Mouse (Mus musculus) lung, embryonic 16.5 days (tissue): ENCODE data around the gene Borcs8. TPM values are rescaled to one million over a fixed set of nuclear protein-coding genes. Genes with fewer than 3 reads are reported as not detected.
A peak's percentile ranks its signal among the peaks of the same experiment; 100 is the strongest.

Experiments
- ATAC-seq: fragments of 200-750 bp; cut with Nextera tagmentation; 2 replicates; pipeline ENCODE4 v1.8.0; 2017; ENCODE audit warnings: low read depth, mild to moderate bottlenecking, moderate library complexity
- H3K27ac ChIP-seq: fragments of 300-500 bp; sonication (generic); 2 replicates; pipeline ENCODE4 v1.5.1; 2014; ENCODE audit warnings: mild to moderate bottlenecking, control low read depth, low read length
- H3K27me3 ChIP-seq: fragments of 300-500 bp; sonication (generic); 2 replicates; pipeline ENCODE4 v1.6.1; 2014; ENCODE audit warnings: low read depth, low read length, mixed read lengths; ENCODE audit not compliant: control insufficient read depth, insufficient read depth
- H3K36me3 ChIP-seq: fragments of 300-500 bp; sonication (generic); 2 replicates; pipeline ENCODE4 v1.6.1; 2014; ENCODE audit warnings: low read length; ENCODE audit not compliant: control insufficient read depth, insufficient read depth
- H3K4me1 ChIP-seq: fragments of 300-500 bp; sonication (generic); replicated peaks from 2 replicates; pipeline ENCODE4 v1.6.1; 2014; ENCODE audit warnings: low read length, mixed read lengths; ENCODE audit not compliant: control insufficient read depth, insufficient read depth
- H3K4me2 ChIP-seq: fragments of 300-500 bp; sonication (generic); 2 replicates; pipeline ENCODE4 v1.6.1; 2014; ENCODE audit warnings: low read depth, low read length, control low read depth
- H3K4me3 ChIP-seq: fragments of 300-500 bp; sonication (generic); 2 replicates; pipeline ENCODE4 v1.5.1; 2014; ENCODE audit warnings: mild to moderate bottlenecking, low read length, control low read depth
- H3K9ac ChIP-seq: fragments of 300-500 bp; sonication (generic); 2 replicates; pipeline ENCODE4 v1.6.1; 2014; ENCODE audit warnings: low read length, control low read depth
- H3K9me3 ChIP-seq: fragments of 300-500 bp; sonication (generic); 2 replicates; pipeline ENCODE4 v1.6.1; 2016; ENCODE audit warnings: low read length; ENCODE audit not compliant: control insufficient read depth
- WGBS: fragments of 180-500 bp; shearing (Covaris S2); extraction: QIAGEN DNeasy Blood & Tissue Kit; methylation state at CpG from one replicate; pipeline ENCODE4 v1.1.7; 2014; 5-methylcytosine and 5-hydroxymethylcytosine counted together
- polyA plus RNA-seq: library from polyadenylated mRNA; unstranded; fragments of >200 nt; fragmentation: Nextera tagmentation; extraction: Ambion mirVana; gene quantifications from 2 replicates; pipeline ENCODE4 v1.2.1, GENCODE M21; 2015

Gene Borcs8
- polyA plus RNA-seq, 1 experiment from 2014 or later = 56.6 TPM

DNA sequence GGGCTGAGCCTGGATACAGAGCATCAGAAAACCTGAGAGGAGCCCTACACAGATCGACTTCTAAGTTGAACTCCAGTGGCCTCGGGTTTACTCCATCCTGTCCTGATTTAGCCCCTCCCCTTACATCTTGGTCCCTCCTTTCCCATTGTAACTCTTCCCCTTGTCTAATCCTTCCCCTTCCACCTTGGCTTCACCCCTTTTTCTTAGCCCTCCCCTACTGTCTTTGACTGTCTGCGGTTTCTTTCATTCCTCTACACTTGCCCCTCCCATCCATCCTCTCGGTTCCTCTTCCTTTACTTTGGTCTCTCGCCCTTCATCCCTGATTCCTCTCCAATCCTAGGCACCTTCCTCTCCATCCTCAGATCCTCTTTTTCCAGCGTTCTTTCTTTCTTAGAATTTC lies 24.8 kb upstream of the Borcs8 start:
- no peak for ATAC-seq
- 19% methylated on average over 6 of the region's 6 CpGs for WGBS
- H3K36me3 ChIP-seq = no peaks in the 10 kb centered on the region

DNA sequence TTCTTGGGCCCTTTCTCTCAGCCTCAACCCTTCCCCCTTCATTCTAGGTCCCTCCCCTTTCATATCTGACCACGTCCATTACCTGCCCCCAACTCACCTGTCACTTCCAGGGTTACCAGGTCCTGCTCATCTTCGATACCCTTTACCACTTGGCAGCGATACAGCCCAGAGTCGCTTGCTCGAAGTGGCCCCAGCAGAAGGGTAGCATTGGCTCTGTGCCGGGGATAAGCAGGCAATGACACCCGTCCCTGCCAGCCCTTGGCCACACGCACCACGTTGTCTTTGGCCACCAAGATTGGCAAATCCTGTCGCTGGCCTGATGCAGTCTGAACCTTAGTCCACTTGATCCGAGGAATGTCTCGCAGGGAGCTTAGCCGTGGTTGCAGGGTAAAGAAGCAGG lies 24.4 kb upstream of the Borcs8 start:
- H3K9me3 ChIP-seq = no peaks in the 10 kb centered on the region
- H3K4me1 ChIP-seq = no peaks in the 10 kb centered on the region
- no peak overlapping the region for H3K9ac ChIP-seq
- no peak overlapping the region for H3K4me2 ChIP-seq
- peaks cover 65% of the 10 kb centered on the region for H3K27me3 ChIP-seq
- H3K27ac ChIP-seq = no peak overlapping the region
- no peak overlapping the region for H3K4me3 ChIP-seq
- no peaks in the 10 kb centered on the region for H3K36me3 ChIP-seq
- ATAC-seq = no peak
- WGBS = 60% methylated on average over 13 of the region's 13 CpGs

More for the DNA sequence above, 24.8 kb upstream of the Borcs8 start:
- Histone ChIP-seq H3K27ac (no peak overlapping the region), H3K9ac (no peak overlapping the region), H3K4me2 (no peak overlapping the region), H3K27me3 (peaks cover 65% of the 10 kb centered on the region), H3K4me3 (no peak overlapping the region), H3K4me1 (no peaks in the 10 kb centered on the region), H3K9me3 (no peaks in the 10 kb centered on the region)

DNA sequence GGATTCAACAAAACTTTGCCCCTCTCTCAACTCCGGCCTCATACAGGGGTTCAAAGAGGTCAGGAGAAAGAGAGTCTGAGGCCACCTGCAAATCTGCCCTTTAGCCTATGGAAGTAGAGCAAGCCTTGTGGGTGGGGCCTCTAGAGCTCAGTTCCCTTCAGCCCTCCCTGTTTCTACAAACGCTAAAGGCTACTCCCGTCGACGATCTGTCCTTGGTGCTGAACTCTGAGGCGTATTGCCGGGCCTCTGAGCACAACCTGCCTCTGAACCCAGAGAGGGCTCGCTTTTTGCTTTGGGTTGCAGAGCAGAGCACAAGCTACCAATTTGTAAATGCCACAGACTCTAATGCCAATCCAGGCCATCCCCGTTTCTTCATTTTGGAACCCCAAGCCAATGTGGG lies 21.7 kb upstream of the Borcs8 start:
- H3K4me1 ChIP-seq = no peaks in the 10 kb centered on the region; the same call in 1 of the 2 replicates
- H3K27ac ChIP-seq = no peak overlapping the region
- no peak overlapping the region for H3K4me2 ChIP-seq
- no peak overlapping the region for H3K4me3 ChIP-seq
- H3K9me3 ChIP-seq = no peaks in the 10 kb centered on the region
- 8% methylated on average over 9 of the region's 9 CpGs for WGBS
- peaks cover 47% of the 10 kb centered on the region for H3K27me3 ChIP-seq
- H3K36me3 ChIP-seq = no peaks in the 10 kb centered on the region
- H3K9ac ChIP-seq = no peak overlapping the region
- no peak for ATAC-seq

DNA sequence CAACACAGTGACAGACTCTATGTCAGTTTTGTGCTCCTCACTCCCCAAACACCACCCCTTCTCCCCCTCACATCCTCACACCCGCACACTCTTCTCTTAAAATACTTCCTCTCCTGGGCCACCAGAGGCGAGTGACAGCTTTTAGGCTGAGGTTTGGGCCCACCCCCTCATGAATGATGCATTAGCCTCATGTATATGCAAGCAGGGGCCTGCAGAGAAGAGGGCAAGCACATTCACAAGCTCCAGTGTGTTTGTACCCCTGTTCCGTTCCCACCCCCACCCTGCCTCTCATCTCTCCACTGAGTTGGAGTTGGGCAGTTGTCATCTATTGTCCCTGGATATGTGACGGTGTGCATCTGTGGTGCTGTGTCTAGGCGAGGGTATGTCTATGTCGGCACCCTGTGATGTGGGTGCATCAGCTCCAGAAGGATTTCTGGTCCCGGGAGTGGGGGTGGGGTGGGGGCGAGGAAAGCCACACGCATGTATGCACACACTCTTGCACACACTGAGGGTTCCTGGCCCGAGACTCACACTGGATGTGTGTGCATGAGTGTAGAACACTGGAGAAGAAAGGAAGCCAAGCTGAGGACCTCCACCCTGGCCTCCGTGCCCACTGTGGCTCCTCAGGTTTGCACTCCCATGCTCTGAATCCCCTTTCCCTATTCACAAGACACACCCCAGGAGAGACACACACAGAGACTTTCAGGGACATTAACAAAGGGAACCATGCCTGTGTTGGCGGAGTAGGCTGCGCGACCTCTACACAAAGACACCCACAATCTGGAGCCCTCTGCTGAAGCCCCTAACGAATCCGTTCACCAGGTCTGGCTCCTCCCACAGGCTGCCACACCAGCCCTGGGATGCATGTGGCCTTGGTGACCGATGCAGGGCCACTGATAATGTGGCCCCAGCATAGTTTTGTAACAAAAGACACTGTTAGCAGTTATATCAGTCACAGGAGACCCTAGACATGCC lies 20.3 kb upstream of the Borcs8 start:
- H3K36me3 ChIP-seq = no peaks in the 10 kb centered on the region
- no peak overlapping the region for H3K27ac ChIP-seq
- H3K4me1 ChIP-seq = no peaks in the 10 kb centered on the region; the same call in 1 of the 2 replicates
- H3K4me2 ChIP-seq = no peak overlapping the region
- H3K4me3 ChIP-seq = no peak overlapping the region
- no peaks in the 10 kb centered on the region for H3K9me3 ChIP-seq
- peaks cover 33% of the 10 kb centered on the region for H3K27me3 ChIP-seq
- WGBS = 12% methylated on average over 17 of the region's 17 CpGs
- no peak overlapping the region for H3K9ac ChIP-seq
- ATAC-seq = no peak

DNA sequence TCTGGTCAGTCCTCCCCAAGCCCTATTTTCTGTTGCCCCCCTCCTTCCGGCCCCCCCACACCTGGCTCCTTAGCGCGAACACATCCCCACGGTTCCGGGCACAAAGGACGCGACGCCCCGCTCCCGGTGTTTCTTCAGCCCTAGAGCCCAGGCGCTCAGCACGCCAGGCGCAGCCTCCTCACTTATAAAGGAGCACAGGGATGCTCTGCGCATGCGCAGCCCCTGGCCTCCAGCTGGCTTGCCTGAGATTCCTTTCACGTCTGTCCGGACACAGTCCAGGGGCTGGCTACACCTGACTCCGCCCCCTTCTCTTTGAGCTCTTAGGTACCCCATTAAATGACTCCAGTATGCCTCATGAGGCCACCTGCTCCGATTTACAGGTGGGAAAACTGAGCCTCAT lies 18.6 kb upstream of the Borcs8 start, which contains the start of gene Ncan:
Gene Ncan (minus strand): TSS at position 207 of the 400 bp plus-strand sequence.
- Histone ChIP-seq H3K4me1 (no peaks in the 10 kb centered on the region; the same call in 1 of the 2 replicates), H3K27ac (no peak within 1 kb of the TSS), H3K4me3 (no peak within 1 kb of the TSS), H3K27me3 (peaks cover 27% of the 10 kb centered on the region), H3K36me3 (no peaks in the 10 kb centered on the region), H3K4me2 (no peak within 1 kb of the TSS), H3K9me3 (no peaks in the 10 kb centered on the region), H3K9ac (no peak within 1 kb of the TSS)
- peak; percentile 44; the same call in 1 of the 2 replicates for ATAC-seq
- WGBS = 2% methylated on average over 19 of the region's 19 CpGs

DNA sequence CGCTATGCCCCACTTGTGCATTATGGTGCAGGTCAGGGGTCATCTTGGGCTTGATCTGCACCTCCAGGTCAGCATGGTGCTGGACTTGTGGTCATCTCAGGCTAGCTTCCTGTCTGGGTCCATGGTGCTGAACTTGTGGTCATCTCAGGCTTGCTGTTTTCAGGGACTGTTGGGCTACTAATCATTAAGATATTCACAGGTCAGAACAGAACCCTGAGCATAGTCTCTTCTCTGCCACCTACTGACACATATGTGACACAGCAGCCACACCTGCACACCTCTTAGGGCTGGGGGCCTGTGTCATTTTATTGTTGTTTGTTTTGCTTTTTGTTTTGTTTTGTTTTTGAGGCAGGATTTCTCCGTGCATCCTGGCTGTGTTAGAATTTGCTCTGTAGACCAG lies 16.4 kb upstream of the Borcs8 start:
- no peak overlapping the region for H3K4me2 ChIP-seq
- no peaks in the 10 kb centered on the region for H3K36me3 ChIP-seq
- no peaks in the 10 kb centered on the region; the same call in 1 of the 2 replicates for H3K4me1 ChIP-seq
- no peak overlapping the region for H3K9ac ChIP-seq
- no peak for ATAC-seq
- peaks cover 20% of the 10 kb centered on the region for H3K27me3 ChIP-seq
- H3K4me3 ChIP-seq = no peak overlapping the region
- H3K9me3 ChIP-seq = no peaks in the 10 kb centered on the region
- 47% methylated on average over 2 of the region's 2 CpGs for WGBS
- no peak overlapping the region for H3K27ac ChIP-seq

DNA sequence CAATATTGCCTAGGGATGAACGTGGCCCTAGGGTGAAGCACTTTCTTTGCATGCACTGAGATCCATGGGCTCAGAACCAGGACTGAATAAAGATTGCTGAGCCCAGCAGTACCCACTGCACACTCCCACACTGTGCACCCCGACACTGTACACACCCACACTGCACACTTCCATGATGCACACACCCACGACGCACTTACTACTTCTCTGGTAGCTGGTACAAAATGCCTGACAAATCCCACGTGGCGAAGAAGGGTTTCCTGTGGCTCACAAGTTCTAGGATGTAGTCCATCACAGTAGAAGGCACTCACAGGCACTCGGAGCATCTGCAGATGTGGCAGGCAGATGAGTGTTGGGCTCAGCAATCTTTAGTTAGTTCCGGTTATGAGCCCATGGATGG lies 14.3 kb upstream of the Borcs8 start:
- Histone ChIP-seq H3K4me3 (no peak overlapping the region), H3K27ac (no peak overlapping the region), H3K9me3 (no peaks in the 10 kb centered on the region), H3K36me3 (no peaks in the 10 kb centered on the region), H3K4me2 (no peak overlapping the region), H3K27me3 (peaks cover 4% of the 10 kb centered on the region), H3K4me1 (peaks cover 7% of the 10 kb centered on the region), H3K9ac (no peak overlapping the region)
- WGBS = 51% methylated on average over 8 of the region's 8 CpGs
- ATAC-seq = no peak

GRCm38 (mm10) chr8:70128435-70128834 lies 10.9 kb upstream of the Borcs8 start:
- peaks cover 15% of the 10 kb centered on the region for H3K4me1 ChIP-seq
- H3K9ac ChIP-seq = no peak overlapping the region
- H3K9me3 ChIP-seq = no peaks in the 10 kb centered on the region
- WGBS = 53% methylated on average over 3 of the region's 3 CpGs
- no peak overlapping the region for H3K4me3 ChIP-seq
- H3K27ac ChIP-seq = no peak overlapping the region
- H3K36me3 ChIP-seq = no peaks in the 10 kb centered on the region
- no peak overlapping the region for H3K4me2 ChIP-seq
- no peak for ATAC-seq
- no peaks in the 10 kb centered on the region for H3K27me3 ChIP-seq

DNA sequence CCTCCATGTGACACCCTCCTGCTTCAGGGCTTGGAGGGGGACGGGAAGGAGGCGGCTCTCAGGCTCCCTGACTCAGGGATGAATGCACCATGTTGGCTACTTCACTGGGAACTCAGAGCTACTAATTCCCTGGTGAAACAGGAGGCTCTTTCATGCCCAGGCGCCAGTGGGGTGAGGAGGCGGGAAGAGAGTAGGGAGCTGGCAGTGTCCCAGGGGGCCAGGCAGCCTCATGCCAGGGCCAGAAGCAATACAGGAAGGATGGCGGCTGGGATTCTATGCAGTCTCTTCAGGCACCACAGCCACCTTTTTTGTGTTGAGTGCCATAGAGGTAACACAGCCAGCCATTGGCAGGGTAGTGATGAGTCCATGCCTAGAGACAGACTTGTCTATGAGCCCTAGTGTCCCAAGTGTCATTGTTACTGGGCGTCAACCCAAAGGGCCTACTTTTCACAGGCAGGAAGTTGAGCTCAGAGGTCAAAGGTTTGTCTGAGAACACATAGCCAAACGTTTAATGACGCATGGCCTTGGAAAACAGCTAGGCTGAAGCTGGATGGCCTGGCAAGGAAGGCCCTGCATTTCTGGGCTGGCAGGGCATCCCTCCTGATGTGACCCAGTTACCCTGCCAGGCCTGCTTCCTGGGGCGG lies 9.9 kb upstream of the Borcs8 start:
- ATAC-seq = no peak

More for the DNA sequence above, 9.9 kb upstream of the Borcs8 start:
- no peak overlapping the region for H3K4me3 ChIP-seq
- H3K27ac ChIP-seq = no peak overlapping the region
- H3K36me3 ChIP-seq = peaks cover 2% of the 10 kb centered on the region
- H3K27me3 ChIP-seq = no peaks in the 10 kb centered on the region
- 46% methylated on average over 9 of the region's 9 CpGs for WGBS
- no peak overlapping the region for H3K4me2 ChIP-seq
- H3K9me3 ChIP-seq = no peaks in the 10 kb centered on the region
- H3K4me1 ChIP-seq = peaks cover 15% of the 10 kb centered on the region
- H3K9ac ChIP-seq = no peak overlapping the region
